Mouse (Mus musculus): ENCODE data around the gene Amotl2. TPM values are rescaled to one million over a fixed set of nuclear protein-coding genes. Genes with fewer than 3 reads are reported as not detected.

Amotl2 gene
- polyA plus RNA-seq, 1 experiment from 2014 or later: 69.9 TPM

DNA sequence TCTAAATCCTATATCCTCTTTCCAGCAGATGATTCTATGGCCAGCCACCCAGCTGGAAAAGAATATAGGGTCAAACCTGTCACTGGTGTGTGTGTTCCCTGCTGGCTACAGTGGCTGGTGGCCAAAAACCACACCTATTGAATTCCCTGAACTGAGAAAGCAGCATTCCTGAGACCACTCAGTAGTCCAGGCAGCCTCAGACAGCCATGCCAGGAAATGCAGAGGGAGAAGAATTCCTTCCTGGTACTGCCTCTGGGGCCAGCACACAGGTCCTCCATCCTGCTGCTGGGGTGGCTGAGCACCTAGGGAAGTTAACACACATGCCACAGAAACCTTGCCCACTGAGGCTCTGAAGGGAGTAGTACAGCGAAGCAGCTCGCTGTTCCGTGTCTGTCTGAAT, 50.3 kb downstream of the Amotl2 start:
- Histone ChIP-seq H3K4me3 (no peak overlapping the region), H3K9me3 (no peaks in the 10 kb centered on the region), H3K27me3 (no peaks in the 10 kb centered on the region), H3K27ac (replicated peaks) (no peak overlapping the region), H3K4me1 (0 out of 2 replicates have a peak, but pooled peaks cover 4% of the 10 kb centered on the region), H3K36me3 (no peaks in the 10 kb centered on the region), H3K9ac (replicated peaks) (no peak overlapping the region), H3K4me2 (replicated peaks) (no peak overlapping the region)
- ATAC-seq (replicated peaks): no peak
- 94% methylated on average over 3 of the region's 3 CpGs for WGBS

- H3K9me3 ChIP-seq: no peaks in the 10 kb centered on the region
- 0 out of 2 replicates have a peak, but pooled peaks cover 4% of the 10 kb centered on the region for H3K4me1 ChIP-seq
- no peak overlapping the region for H3K27ac ChIP-seq (replicated peaks)
- H3K9ac ChIP-seq (replicated peaks): no peak overlapping the region
- H3K4me3 ChIP-seq: no peak overlapping the region
- no peaks in the 10 kb centered on the region for H3K36me3 ChIP-seq
- no peak for ATAC-seq (replicated peaks)
- 64% methylated on average over 3 of the region's 3 CpGs for WGBS
- no peak overlapping the region for H3K4me2 ChIP-seq (replicated peaks)
- no peaks in the 10 kb centered on the region for H3K27me3 ChIP-seq
Observed at GRCm38 (mm10) chr9:102769257-102769656, 52.8 kb downstream of the Amotl2 start.

GRCm38 (mm10) chr9:102770190-102770589, 53.7 kb downstream of the Amotl2 start:
- H3K36me3 ChIP-seq: no peaks in the 10 kb centered on the region
- WGBS: 61% methylated on average over 16 of the region's 16 CpGs
- no peak for ATAC-seq (replicated peaks)
- no peak overlapping the region for H3K4me3 ChIP-seq
- H3K9me3 ChIP-seq: no peaks in the 10 kb centered on the region
- no peaks in the 10 kb centered on the region for H3K27me3 ChIP-seq
- H3K9ac ChIP-seq (replicated peaks): no peak overlapping the region
- H3K27ac ChIP-seq (replicated peaks): no peak overlapping the region
- no peak overlapping the region for H3K4me2 ChIP-seq (replicated peaks)
- 0 out of 2 replicates have a peak, but pooled peaks cover 4% of the 10 kb centered on the region for H3K4me1 ChIP-seq

- Histone ChIP-seq H3K4me3 (no peak overlapping the region), H3K36me3 (no peaks in the 10 kb centered on the region), H3K9ac (replicated peaks) (no peak overlapping the region), H3K9me3 (no peaks in the 10 kb centered on the region), H3K4me1 (0 out of 2 replicates have a peak, but pooled peaks cover 4% of the 10 kb centered on the region), H3K27me3 (no peaks in the 10 kb centered on the region), H3K4me2 (replicated peaks) (no peak overlapping the region), H3K27ac (replicated peaks) (no peak overlapping the region)
- WGBS: 62% methylated on average over 21 of the region's 21 CpGs
- ATAC-seq (replicated peaks): no peak
Observed at GRCm38 (mm10) chr9:102771308-102771895, 54.9 kb downstream of the Amotl2 start.

DNA sequence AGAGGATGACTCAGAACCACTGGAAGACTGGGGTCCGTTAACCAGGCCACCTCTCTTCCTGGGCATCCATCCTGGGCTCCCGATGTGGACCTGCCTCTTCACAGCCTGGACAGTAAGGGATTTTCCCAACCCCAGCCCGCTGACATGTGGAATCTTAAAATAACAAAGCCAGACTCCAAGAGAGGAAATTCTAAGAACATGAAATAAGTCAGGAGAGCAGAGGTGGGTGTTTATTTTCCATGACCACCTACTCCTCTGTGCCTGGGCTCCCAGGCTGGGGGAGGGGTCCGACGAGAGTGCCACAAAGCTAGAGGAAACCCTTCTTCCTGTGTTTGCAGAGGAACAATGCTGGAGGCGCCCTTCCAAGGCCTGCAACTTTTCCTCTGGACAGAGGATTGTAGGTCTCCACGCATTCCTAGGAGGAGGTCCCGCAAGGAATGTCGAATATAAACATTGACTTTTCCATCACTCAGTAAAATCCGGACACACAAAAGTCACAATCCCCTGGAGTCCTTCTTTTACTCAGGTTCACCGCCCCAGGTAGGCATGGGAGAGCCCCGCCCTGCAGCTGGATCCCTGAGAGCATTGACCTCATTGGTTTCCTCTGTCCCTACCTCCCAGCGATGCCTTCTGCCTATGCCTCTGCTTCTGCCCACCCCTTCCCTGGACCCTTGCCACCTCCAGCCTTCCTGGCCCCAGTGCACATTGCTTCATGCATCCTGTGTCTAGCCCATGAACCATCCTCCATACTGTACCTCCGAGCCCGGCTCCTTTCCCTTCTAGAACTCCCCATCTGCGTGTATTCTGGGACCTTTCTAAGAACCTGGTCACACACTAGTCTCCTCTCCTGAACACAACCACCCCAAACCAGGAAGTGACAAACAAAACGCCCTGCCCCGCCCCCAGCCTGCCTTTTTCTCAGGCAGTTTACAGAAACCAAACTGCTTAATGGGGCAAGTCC, 61.4 kb downstream of the Amotl2 start:
- 73% methylated on average over 18 of the region's 18 CpGs for WGBS
- no peaks in the 10 kb centered on the region for H3K27me3 ChIP-seq
- no peaks in the 10 kb centered on the region for H3K9me3 ChIP-seq
- H3K4me1 ChIP-seq: peaks cover 6% of the 10 kb centered on the region; the same call in 1 of the 2 replicates
- no peak for ATAC-seq (replicated peaks)
- no peak overlapping the region for H3K4me3 ChIP-seq
- H3K9ac ChIP-seq (replicated peaks): no peak overlapping the region
- no peaks in the 10 kb centered on the region for H3K36me3 ChIP-seq
- no peak overlapping the region for H3K4me2 ChIP-seq (replicated peaks)
- no peak overlapping the region; the same call in 1 of the 2 replicates for H3K27ac ChIP-seq (replicated peaks)

DNA sequence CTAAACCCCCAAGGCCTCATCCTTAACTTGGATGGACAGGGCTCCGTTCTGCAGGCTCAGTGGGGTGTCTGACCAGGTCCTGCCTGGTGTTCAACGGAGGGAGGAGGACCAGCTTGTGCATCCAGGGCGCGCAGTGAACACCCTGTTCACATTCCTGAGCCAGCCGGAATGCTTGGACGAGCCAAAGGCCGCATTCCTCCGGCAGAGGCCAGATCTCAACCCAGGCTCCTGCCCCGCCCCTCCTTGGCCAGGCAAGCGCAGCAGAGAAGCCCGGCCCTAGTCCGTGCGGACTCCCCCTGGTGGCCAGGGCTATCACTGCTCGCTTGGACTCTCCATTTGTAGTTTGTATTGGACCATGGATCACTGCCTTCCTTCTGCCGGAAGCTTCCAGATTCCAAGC, 63.0 kb downstream of the Amotl2 start:
- H3K9me3 ChIP-seq: no peaks in the 10 kb centered on the region
- no peak overlapping the region for H3K4me2 ChIP-seq (replicated peaks)
- 6% methylated on average over 15 of the region's 15 CpGs for WGBS
- H3K36me3 ChIP-seq: no peaks in the 10 kb centered on the region
- H3K4me1 ChIP-seq: peaks cover 8% of the 10 kb centered on the region; the same call in 1 of the 2 replicates
- H3K27ac ChIP-seq (replicated peaks): no peak overlapping the region
- H3K9ac ChIP-seq (replicated peaks): no peak overlapping the region
- no peak overlapping the region for H3K4me3 ChIP-seq
- peak; percentile 56 for ATAC-seq (replicated peaks)
- H3K27me3 ChIP-seq: no peaks in the 10 kb centered on the region

Other genes starting within 250 kb of the Amotl2 start
- gene Ky, start 210.9 kb upstream of the Amotl2 start, polyA plus RNA-seq (2015; fragmentation: Nextera tagmentation; extraction: Ambion mirVana): 0.17 and 0.20 TPM in 2 replicates
- 148 and 166 TPM in 2 replicates for gene Anapc13, start 90.4 kb upstream of the Amotl2 start, polyA plus RNA-seq (2015; fragmentation: Nextera tagmentation; extraction: Ambion mirVana)
- 48.1 and 49.6 TPM in 2 replicates for gene Cep63, start 90.1 kb upstream of the Amotl2 start, polyA plus RNA-seq (2015; fragmentation: Nextera tagmentation; extraction: Ambion mirVana)
- gene Ryk, start 118.2 kb downstream of the Amotl2 start, polyA plus RNA-seq (2015; fragmentation: Nextera tagmentation; extraction: Ambion mirVana): 13.9 and 15.1 TPM in 2 replicates